Mouse (Mus musculus) stomach, postnatal 0 days (tissue): ENCODE results near the gene Mettl15.

Experiments used
- CTCF ChIP-seq: IDR thresholded peaks from 2 replicates; pipeline ENCODE4 v1.5.1; 2016; ENCODE audit warnings: antibody characterized with exemption, low read depth, mild to moderate bottlenecking, moderate library complexity
- EP300 ChIP-seq: optimal IDR thresholded peaks from 2 replicates; pipeline ENCODE3; 2016; ENCODE audit warnings: antibody characterized with exemption

GRCm38 (mm10) chr2:109289327-109289726 lies 8.8 kb upstream of the Mettl15 start:
- TF ChIP-seq CTCF (no peak), EP300 (no peak)
